Mouse (Mus musculus): ENCODE measurements around the gene Tor4a. TPM values are rescaled to one million over a fixed set of nuclear protein-coding genes. Genes with fewer than 3 reads are reported as not detected.
A peak's percentile ranks its signal among the peaks of the same experiment; 100 is the strongest.

Tor4a gene
- polyA plus RNA-seq, 1 experiment, result 52.8 TPM

GRCm38 (mm10) chr2:25227406-25227805, 30.7 kb upstream of the Tor4a start:
- no peak for TF ChIP-seq POLR2A (IDR thresholded peaks at IDR 0.05; ENCODE audit: borderline replicate concordance, extremely low read depth, low read depth, low read length)
- no peak for TF ChIP-seq CTCF (IDR thresholded peaks at IDR 0.05; ENCODE audit: insufficient read depth, low read length)
- Histone ChIP-seq H3K4me1 (ENCODE audit: control insufficient read depth, insufficient read depth, low read length) (peaks cover 15% of the 10 kb centered on the region), H3K4me3 (replicated peaks; ENCODE audit: extremely low read depth, low read depth, low read length) (no peak overlapping the region)
- no peak for DNase-seq
- WGBS, result 96% methylated on average over 4 of the region's 4 CpGs

- DNase-seq, result no peak
- H3K4me3 ChIP-seq (replicated peaks; ENCODE audit: extremely low read depth, low read depth, low read length), result no peak overlapping the region
- TF ChIP-seq CTCF (IDR thresholded peaks at IDR 0.05; ENCODE audit: insufficient read depth, low read length) (no peak), POLR2A (IDR thresholded peaks at IDR 0.05; ENCODE audit: borderline replicate concordance, extremely low read depth, low read depth, low read length) (no peak)
- WGBS, result 73% methylated on average over 5 of the region's 5 CpGs
- H3K4me1 ChIP-seq (ENCODE audit: control insufficient read depth, insufficient read depth, low read length), result peaks cover 15% of the 10 kb centered on the region
Measured at GRCm38 (mm10) chr2:25226864-25227263, 30.2 kb upstream of the Tor4a start.

GRCm38 (mm10) chr2:25225811-25226379, 29.2 kb upstream of the Tor4a start:
- DNase-seq, result no peak
- Histone ChIP-seq H3K4me1 (ENCODE audit: control insufficient read depth, insufficient read depth, low read length) (peaks cover 15% of the 10 kb centered on the region), H3K4me3 (replicated peaks; ENCODE audit: extremely low read depth, low read depth, low read length) (no peak overlapping the region)
- WGBS, result 71% methylated on average over 8 of the region's 8 CpGs
- no peak for TF ChIP-seq CTCF (IDR thresholded peaks at IDR 0.05; ENCODE audit: insufficient read depth, low read length)
- TF ChIP-seq POLR2A (IDR thresholded peaks at IDR 0.05; ENCODE audit: borderline replicate concordance, extremely low read depth, low read depth, low read length), result no peak

GRCm38 (mm10) chr2:25224766-25225752, 28.4 kb upstream of the Tor4a start:
- peak; percentile 94 for DNase-seq
- TF ChIP-seq CTCF (IDR thresholded peaks at IDR 0.05; ENCODE audit: insufficient read depth, low read length), result no peak
- TF ChIP-seq POLR2A (IDR thresholded peaks at IDR 0.05; ENCODE audit: borderline replicate concordance, extremely low read depth, low read depth, low read length), result peak; percentile 88; the same call in 1 of the 2 replicates
- 2% methylated on average over 41 of the region's 41 CpGs for WGBS
- peaks cover 15% of the 10 kb centered on the region for H3K4me1 ChIP-seq (ENCODE audit: control insufficient read depth, insufficient read depth, low read length)
- H3K4me3 ChIP-seq (replicated peaks; ENCODE audit: extremely low read depth, low read depth, low read length), result peak overlapping the region; percentile 85

- no peak for DNase-seq
- TF ChIP-seq CTCF (IDR thresholded peaks at IDR 0.05; ENCODE audit: insufficient read depth, low read length) (no peak), POLR2A (IDR thresholded peaks at IDR 0.05; ENCODE audit: borderline replicate concordance, extremely low read depth, low read depth, low read length) (peak; percentile 99)
- under 1% methylated on average over 17 of the region's 17 CpGs for WGBS
- Histone ChIP-seq H3K4me1 (ENCODE audit: control insufficient read depth, insufficient read depth, low read length) (peaks cover 15% of the 10 kb centered on the region), H3K4me3 (replicated peaks; ENCODE audit: extremely low read depth, low read depth, low read length) (peak within 1 kb of the TSS; percentile 91)
Measured at GRCm38 (mm10) chr2:25224492-25224765, 27.7 kb upstream of the Tor4a start, which contains the start of gene Tubb4b. Gene Tubb4b (minus strand): TSS chr2:25224702.

GRCm38 (mm10) chr2:25223681-25224491, 27.2 kb upstream of the Tor4a start:
- DNase-seq, result peak; percentile 79
- 1% methylated on average over 51 of the region's 53 CpGs for WGBS
- H3K4me1 ChIP-seq (ENCODE audit: control insufficient read depth, insufficient read depth, low read length), result peaks cover 14% of the 10 kb centered on the region
- H3K4me3 ChIP-seq (replicated peaks; ENCODE audit: extremely low read depth, low read depth, low read length), result peak overlapping the region; percentile 91
- TF ChIP-seq POLR2A (IDR thresholded peaks at IDR 0.05; ENCODE audit: borderline replicate concordance, extremely low read depth, low read depth, low read length), result peak; percentile 25; the same call in 1 of the 2 replicates
- TF ChIP-seq CTCF (IDR thresholded peaks at IDR 0.05; ENCODE audit: insufficient read depth, low read length), result no peak

- TF ChIP-seq CTCF (IDR thresholded peaks at IDR 0.05; ENCODE audit: insufficient read depth, low read length), result no peak
- peak; percentile 38; the same call in 1 of the 2 replicates for TF ChIP-seq POLR2A (IDR thresholded peaks at IDR 0.05; ENCODE audit: borderline replicate concordance, extremely low read depth, low read depth, low read length)
- WGBS, result 71% methylated on average over 5 of the region's 5 CpGs
- Histone ChIP-seq H3K4me1 (ENCODE audit: control insufficient read depth, insufficient read depth, low read length) (peaks cover 6% of the 10 kb centered on the region), H3K4me3 (replicated peaks; ENCODE audit: extremely low read depth, low read depth, low read length) (no peak overlapping the region)
- DNase-seq, result no peak
Measured at GRCm38 (mm10) chr2:25221331-25221772, 24.7 kb upstream of the Tor4a start.

GRCm38 (mm10) chr2:25218445-25218844, 21.8 kb upstream of the Tor4a start, which contains the start of gene Fam166a:
Gene Fam166a (plus strand): TSS chr2:25218745.
- no peak within 1 kb of the TSS for H3K4me3 ChIP-seq (replicated peaks; ENCODE audit: extremely low read depth, low read depth, low read length)
- TF ChIP-seq POLR2A (IDR thresholded peaks at IDR 0.05; ENCODE audit: borderline replicate concordance, extremely low read depth, low read depth, low read length), result no peak
- no peak for TF ChIP-seq CTCF (IDR thresholded peaks at IDR 0.05; ENCODE audit: insufficient read depth, low read length)
- H3K4me1 ChIP-seq (ENCODE audit: control insufficient read depth, insufficient read depth, low read length), result no peaks in the 10 kb centered on the region; the same call in 1 of the 2 replicates
- no peak for DNase-seq

GRCm38 (mm10) chr2:25217666-25218065, 21.0 kb upstream of the Tor4a start:
- Histone ChIP-seq H3K4me3 (replicated peaks; ENCODE audit: extremely low read depth, low read depth, low read length) (no peak overlapping the region), H3K4me1 (ENCODE audit: control insufficient read depth, insufficient read depth, low read length) (no peaks in the 10 kb centered on the region)
- DNase-seq, result no peak
- WGBS, result 58% methylated on average over 2 of the region's 2 CpGs
- TF ChIP-seq CTCF (IDR thresholded peaks at IDR 0.05; ENCODE audit: insufficient read depth, low read length) (no peak), POLR2A (IDR thresholded peaks at IDR 0.05; ENCODE audit: borderline replicate concordance, extremely low read depth, low read depth, low read length) (no peak)
